Mouse (Mus musculus) G1E (cell line): Measurements from ENCODE around the gene Ppard.

Source experiments
- CTCF ChIP-seq: IDR thresholded peaks from 2 replicates; pipeline ENCODE4 v1.5.1; 2012; ENCODE audit warnings: low read depth, low read length, inconsistent platforms, mixed read lengths
- POLR2AphosphoS5 ChIP-seq: IDR thresholded peaks from 2 replicates; pipeline ENCODE4 v1.6.1; 2012; ENCODE audit warnings: low read depth, low read length, inconsistent platforms; ENCODE audit not compliant: insufficient replicate concordance

GRCm38 (mm10) chr17:28267251-28267650 is 34.8 kb downstream of the Ppard start:
- TF ChIP-seq CTCF = no peak
- TF ChIP-seq POLR2AphosphoS5 = no peak
